Mouse (Mus musculus): ENCODE measurements around the gene Zfp746. TPM values are rescaled to one million over a fixed set of nuclear protein-coding genes. Genes with fewer than 3 reads are reported as not detected.

The Zfp746 gene
- total and polyA plus RNA-seq, 3 experiments, result 13.2 to 34.2 (median 14.8) TPM

DNA sequence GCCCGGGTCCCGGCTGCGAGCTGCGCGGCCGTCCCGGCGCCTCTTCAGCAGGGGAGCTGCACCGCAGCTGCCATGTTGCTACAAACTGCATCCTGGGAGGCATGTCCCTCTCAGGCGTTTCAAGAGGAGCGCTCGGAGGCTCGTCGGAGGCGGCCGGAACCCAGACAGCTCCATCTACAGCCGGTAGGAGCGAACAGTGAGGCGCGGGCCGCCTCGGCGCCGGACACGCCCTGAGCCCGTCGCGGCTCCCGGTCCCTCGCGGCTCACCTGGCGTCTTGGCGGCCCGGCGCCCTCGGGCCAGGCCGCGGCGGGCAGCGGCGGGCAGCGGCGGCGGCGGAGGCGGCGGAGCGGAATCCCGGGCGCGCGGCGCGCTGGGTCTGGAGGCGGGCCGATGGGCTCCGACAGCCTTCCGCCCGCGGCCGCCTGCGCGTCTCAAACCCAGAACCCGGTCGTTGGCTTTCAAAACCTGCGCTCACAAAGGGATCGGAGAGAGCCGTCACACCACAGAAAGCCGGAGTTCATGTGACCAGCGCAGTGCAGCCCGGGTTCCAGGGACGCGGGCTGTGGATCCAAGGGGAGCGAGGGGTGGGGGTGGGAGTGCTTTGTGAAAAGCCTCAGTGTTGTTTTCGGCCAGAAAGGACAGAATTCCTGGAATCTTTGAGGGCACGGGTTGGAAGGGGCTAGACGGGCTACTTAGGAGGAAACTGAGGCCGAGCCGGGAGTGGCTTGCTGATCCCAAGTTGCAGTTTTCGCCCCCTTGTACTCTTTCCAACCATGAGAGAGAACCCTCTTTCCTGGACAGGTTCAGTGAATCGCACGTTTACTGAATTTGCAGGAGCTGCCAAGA is 37.7 kb downstream of the Zfp746 start, which contains the start of gene Zfp777:
TSS of gene Zfp777 (minus strand) at position 486 of the 847 bp plus-strand sequence.
- Histone ChIP-seq H3K4me1 (ENCODE audit: insufficient read depth, low read depth, low read length) (peaks cover 55% of the 10 kb centered on the region), H3K9me3 (replicated peaks) (no peaks in the 10 kb centered on the region), H3K4me3 (ENCODE audit: low read depth, low read length) (peak within 1 kb of the TSS; percentile 99), H3K27me3 (ENCODE audit: insufficient read depth, low read length) (no peaks in the 10 kb centered on the region), H3K36me3 (replicated peaks) (peaks cover 30% of the 10 kb centered on the region)
- no peak for TF ChIP-seq TAL1 (conservative IDR thresholded peaks at IDR 0.05; ENCODE audit: low read depth, low read length)
- TF ChIP-seq GATA1 (IDR thresholded peaks at IDR 0.05; ENCODE audit: borderline replicate concordance, low read length), result no peak
- TF ChIP-seq POLR2AphosphoS5 (IDR thresholded peaks at IDR 0.05; ENCODE audit: insufficient replicate concordance, low read depth, low read length), result no peak
- no peak for TF ChIP-seq GATA2 (IDR thresholded peaks at IDR 0.05; ENCODE audit: borderline replicate concordance, low read depth, low read length)
- TF ChIP-seq CTCF (IDR thresholded peaks at IDR 0.05; ENCODE audit: low read depth, low read length), result no peak
- peak; percentile 83 for DNase-seq (ENCODE audit: low spot score)
- ATAC-seq (ENCODE audit: extremely low read depth, insufficient number of reproducible peaks, low FRiP score, poor library complexity, severe bottlenecking), result peak; percentile 63

DNA sequence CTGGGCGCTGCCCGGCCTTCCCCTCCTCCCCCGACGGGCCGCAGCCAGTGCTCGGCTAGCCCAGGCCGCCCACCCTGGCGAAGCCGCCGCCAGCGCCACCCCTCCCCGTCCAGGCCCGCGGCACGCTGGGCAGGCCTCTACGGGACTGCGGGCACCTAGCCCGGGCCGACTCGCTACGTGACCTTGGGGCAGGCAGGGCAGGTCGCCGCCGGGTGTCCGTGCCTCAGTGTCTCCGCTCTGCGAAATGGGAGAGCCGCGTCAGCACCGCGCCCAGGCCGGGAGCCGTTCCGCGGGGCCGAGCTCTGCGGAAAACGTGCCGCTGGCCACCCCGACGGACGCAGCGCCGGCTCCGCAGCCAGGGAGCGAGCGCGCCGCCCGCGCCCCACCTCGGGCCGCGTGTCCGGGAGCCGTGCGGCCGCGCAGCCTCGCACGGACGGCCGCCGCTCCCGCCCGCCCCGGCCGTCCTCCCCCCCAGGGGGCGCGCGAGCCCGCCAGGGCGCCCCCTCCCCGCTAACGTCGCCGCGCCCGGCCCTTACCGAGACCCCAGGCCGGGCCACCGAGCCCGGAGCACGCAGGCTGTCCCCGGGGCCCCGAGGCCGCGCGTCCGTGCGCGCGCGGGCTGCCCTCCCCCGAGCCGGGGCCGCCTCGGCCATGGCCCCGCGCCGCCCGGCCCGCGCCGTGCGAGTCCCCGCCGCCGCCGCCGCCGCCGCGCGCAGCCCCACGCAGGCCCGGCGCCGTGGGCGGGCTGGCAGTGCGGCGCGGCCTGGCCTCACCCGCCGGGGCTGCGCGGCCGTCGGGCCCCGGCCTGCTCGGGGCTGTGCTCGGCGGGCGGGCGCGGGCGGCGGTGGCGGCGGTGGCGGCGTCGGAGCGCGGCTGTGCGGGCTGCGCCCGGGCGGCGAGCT is 38.7 kb downstream of the Zfp746 start:
- ATAC-seq (ENCODE audit: extremely low read depth, insufficient number of reproducible peaks, low FRiP score, poor library complexity, severe bottlenecking) (no peak), DNase-seq (ENCODE audit: low spot score) (peak; percentile 51)
- H3K4me1 ChIP-seq (ENCODE audit: insufficient read depth, low read depth, low read length), result peaks cover 53% of the 10 kb centered on the region

DNA sequence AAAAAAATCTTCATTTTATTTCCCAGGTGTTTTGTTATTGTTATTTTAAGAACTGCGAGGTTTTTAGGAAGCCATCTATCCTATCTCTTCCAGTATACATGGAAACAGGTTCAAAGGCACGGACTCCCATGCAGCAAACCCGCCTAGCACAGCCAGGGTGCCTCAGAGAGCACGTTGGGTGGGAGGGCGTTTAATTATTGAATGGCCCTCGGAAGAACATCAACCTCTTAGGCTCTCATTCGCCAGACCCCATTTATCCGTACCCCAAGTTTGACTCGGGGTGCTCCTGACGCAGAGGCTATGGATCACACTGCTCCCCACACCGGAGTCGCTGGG is 39.3 kb downstream of the Zfp746 start:
- H3K9me3 ChIP-seq (replicated peaks), result no peaks in the 10 kb centered on the region
- DNase-seq (ENCODE audit: low spot score) (peak; percentile 24), ATAC-seq (ENCODE audit: extremely low read depth, insufficient number of reproducible peaks, low FRiP score, poor library complexity, severe bottlenecking) (no peak)
- no peak for TF ChIP-seq POLR2AphosphoS5 (IDR thresholded peaks at IDR 0.05; ENCODE audit: insufficient replicate concordance, low read depth, low read length)
- no peak for TF ChIP-seq GATA1 (IDR thresholded peaks at IDR 0.05; ENCODE audit: borderline replicate concordance, low read length)
- TF ChIP-seq TAL1 (conservative IDR thresholded peaks at IDR 0.05; ENCODE audit: low read depth, low read length), result no peak
- no peak for TF ChIP-seq CTCF (IDR thresholded peaks at IDR 0.05; ENCODE audit: low read depth, low read length)
- no peak for TF ChIP-seq GATA2 (IDR thresholded peaks at IDR 0.05; ENCODE audit: borderline replicate concordance, low read depth, low read length)
- peaks cover 53% of the 10 kb centered on the region for H3K4me1 ChIP-seq (ENCODE audit: insufficient read depth, low read depth, low read length)
- H3K4me3 ChIP-seq (ENCODE audit: low read depth, low read length), result peak overlapping the region; percentile 99
- H3K27me3 ChIP-seq (ENCODE audit: insufficient read depth, low read length), result no peaks in the 10 kb centered on the region
- peaks cover 45% of the 10 kb centered on the region for H3K36me3 ChIP-seq (replicated peaks)

More for the DNA sequence above, 38.7 kb downstream of the Zfp746 start:
- Histone ChIP-seq H3K4me3 (ENCODE audit: low read depth, low read length) (peak overlapping the region; percentile 99), H3K36me3 (replicated peaks) (peaks cover 39% of the 10 kb centered on the region), H3K9me3 (replicated peaks) (no peaks in the 10 kb centered on the region), H3K27me3 (ENCODE audit: insufficient read depth, low read length) (no peaks in the 10 kb centered on the region)
- no peak for TF ChIP-seq POLR2AphosphoS5 (IDR thresholded peaks at IDR 0.05; ENCODE audit: insufficient replicate concordance, low read depth, low read length)
- no peak for TF ChIP-seq TAL1 (conservative IDR thresholded peaks at IDR 0.05; ENCODE audit: low read depth, low read length)
- TF ChIP-seq CTCF (IDR thresholded peaks at IDR 0.05; ENCODE audit: low read depth, low read length), result no peak
- TF ChIP-seq GATA2 (IDR thresholded peaks at IDR 0.05; ENCODE audit: borderline replicate concordance, low read depth, low read length), result no peak
- TF ChIP-seq GATA1 (IDR thresholded peaks at IDR 0.05; ENCODE audit: borderline replicate concordance, low read length), result no peak

DNA sequence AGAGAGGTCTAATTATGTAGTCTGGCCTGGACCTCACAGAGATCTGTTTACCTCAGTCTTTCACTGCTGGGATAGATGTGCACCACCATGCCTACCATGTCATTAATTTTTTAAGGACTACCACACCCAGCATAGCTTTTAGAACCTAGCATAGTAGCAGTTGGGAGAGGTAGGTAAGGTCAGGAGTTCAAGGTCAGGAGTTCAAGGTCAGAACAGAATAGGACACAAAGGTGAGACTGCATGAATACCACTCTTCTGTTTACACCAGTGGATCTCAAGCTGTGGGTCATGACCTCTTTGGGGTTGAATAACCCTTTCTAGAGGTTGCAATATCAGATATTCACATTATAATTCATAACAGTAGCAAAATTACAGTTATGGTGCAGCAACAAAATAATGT is 53.7 kb downstream of the Zfp746 start:
- no peak overlapping the region for H3K4me3 ChIP-seq (ENCODE audit: low read depth, low read length)
- H3K36me3 ChIP-seq (replicated peaks), result peaks cover 97% of the 10 kb centered on the region
- TF ChIP-seq CTCF (IDR thresholded peaks at IDR 0.05; ENCODE audit: low read depth, low read length) (no peak), GATA2 (IDR thresholded peaks at IDR 0.05; ENCODE audit: borderline replicate concordance, low read depth, low read length) (no peak), GATA1 (IDR thresholded peaks at IDR 0.05; ENCODE audit: borderline replicate concordance, low read length) (no peak), TAL1 (conservative IDR thresholded peaks at IDR 0.05; ENCODE audit: low read depth, low read length) (no peak), POLR2AphosphoS5 (IDR thresholded peaks at IDR 0.05; ENCODE audit: insufficient replicate concordance, low read depth, low read length) (no peak)

DNA sequence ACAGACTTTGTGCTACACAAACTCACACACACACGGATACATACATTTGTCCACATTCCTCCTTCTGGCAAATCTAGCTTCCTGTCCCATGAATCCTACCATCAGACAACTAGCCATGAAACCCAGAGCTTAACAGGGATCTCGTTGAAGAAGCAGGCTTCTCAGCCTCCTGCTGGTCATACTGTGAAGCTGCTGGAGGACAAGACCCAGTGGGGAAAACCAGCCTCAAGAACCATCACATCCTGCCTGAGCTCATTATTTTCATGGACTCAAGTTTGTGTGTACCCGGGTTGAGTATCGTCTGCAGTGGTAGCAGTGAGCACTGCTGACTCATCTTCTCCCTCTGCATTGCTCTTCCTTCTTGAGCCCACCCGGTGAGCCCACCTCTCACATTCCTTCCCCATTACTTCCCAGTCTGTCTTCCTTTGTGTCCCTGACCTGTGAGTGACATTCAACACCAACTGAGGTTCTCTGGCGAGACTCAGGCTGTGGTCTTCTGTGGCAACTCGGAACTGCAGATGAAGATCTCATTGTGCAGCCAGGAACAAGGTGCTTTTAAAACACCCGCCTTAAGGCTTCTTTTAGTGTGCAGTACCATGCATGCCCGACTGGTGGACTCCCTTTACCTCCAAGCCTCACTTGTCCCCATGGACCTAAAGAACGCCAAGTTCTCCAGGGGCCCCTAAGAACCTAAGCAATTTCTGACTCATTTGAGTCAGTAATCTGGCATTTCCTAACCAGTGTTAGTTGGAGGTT is 60.3 kb downstream of the Zfp746 start:
- H3K4me1 ChIP-seq (ENCODE audit: insufficient read depth, low read depth, low read length), result peaks cover 4% of the 10 kb centered on the region; the same call in 1 of the 2 replicates
- TF ChIP-seq TAL1 (conservative IDR thresholded peaks at IDR 0.05; ENCODE audit: low read depth, low read length), result no peak
- TF ChIP-seq GATA1 (IDR thresholded peaks at IDR 0.05; ENCODE audit: borderline replicate concordance, low read length), result no peak
- no peak for TF ChIP-seq POLR2AphosphoS5 (IDR thresholded peaks at IDR 0.05; ENCODE audit: insufficient replicate concordance, low read depth, low read length)
- TF ChIP-seq GATA2 (IDR thresholded peaks at IDR 0.05; ENCODE audit: borderline replicate concordance, low read depth, low read length), result no peak
- TF ChIP-seq CTCF (IDR thresholded peaks at IDR 0.05; ENCODE audit: low read depth, low read length), result no peak
- DNase-seq (ENCODE audit: low spot score) (no peak), ATAC-seq (ENCODE audit: extremely low read depth, insufficient number of reproducible peaks, low FRiP score, poor library complexity, severe bottlenecking) (no peak)
- no peak overlapping the region for H3K4me3 ChIP-seq (ENCODE audit: low read depth, low read length)
- no peaks in the 10 kb centered on the region; the same call in 1 of the 2 replicates for H3K27me3 ChIP-seq (ENCODE audit: insufficient read depth, low read length)
- H3K36me3 ChIP-seq (replicated peaks), result peaks cover 96% of the 10 kb centered on the region
- peaks cover 7% of the 10 kb centered on the region; the same call in 1 of the 2 replicates for H3K9me3 ChIP-seq (replicated peaks)

More for the DNA sequence above, 53.7 kb downstream of the Zfp746 start:
- Histone ChIP-seq H3K27me3 (ENCODE audit: insufficient read depth, low read length) (no peaks in the 10 kb centered on the region), H3K4me1 (ENCODE audit: insufficient read depth, low read depth, low read length) (no peaks in the 10 kb centered on the region), H3K9me3 (replicated peaks) (no peaks in the 10 kb centered on the region)
- DNase-seq (ENCODE audit: low spot score), result no peak
- ATAC-seq (ENCODE audit: extremely low read depth, insufficient number of reproducible peaks, low FRiP score, poor library complexity, severe bottlenecking), result no peak
